Mouse (Mus musculus): ENCODE measurements around the gene Adamts9.

The Adamts9 gene

DNA sequence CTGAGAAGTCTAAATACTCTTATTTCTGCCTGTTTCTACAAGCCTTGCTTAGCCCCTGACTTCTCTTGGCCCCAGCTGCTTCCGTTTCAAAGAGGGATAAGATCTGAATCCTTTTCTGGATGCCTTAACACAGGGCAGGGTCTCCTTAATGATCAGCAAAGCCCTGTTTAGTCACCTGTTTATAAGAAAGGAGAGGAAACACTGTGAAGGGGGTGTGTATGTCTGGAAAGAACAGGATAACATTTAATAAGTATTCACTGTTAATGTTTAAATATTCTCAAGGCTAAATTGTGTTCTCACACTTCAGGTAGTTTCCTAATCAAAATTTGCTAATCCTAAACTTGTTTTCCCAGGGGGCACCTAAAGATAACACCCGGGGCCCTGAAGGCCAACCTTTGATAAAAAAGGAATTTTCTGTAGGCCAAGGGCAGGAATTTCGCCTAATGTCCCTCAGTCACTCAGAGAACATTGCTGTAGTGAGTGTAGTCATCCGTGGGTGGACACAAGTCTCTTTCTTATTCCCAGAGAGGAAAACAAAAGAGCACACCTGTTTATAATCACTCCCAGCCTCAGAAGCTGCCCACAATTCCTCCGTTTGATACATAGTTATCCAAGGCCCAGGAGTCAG lies 82.9 kb downstream of the Adamts9 start:
- DNase-seq (ENCODE audit: low spot score) = no peak

DNA sequence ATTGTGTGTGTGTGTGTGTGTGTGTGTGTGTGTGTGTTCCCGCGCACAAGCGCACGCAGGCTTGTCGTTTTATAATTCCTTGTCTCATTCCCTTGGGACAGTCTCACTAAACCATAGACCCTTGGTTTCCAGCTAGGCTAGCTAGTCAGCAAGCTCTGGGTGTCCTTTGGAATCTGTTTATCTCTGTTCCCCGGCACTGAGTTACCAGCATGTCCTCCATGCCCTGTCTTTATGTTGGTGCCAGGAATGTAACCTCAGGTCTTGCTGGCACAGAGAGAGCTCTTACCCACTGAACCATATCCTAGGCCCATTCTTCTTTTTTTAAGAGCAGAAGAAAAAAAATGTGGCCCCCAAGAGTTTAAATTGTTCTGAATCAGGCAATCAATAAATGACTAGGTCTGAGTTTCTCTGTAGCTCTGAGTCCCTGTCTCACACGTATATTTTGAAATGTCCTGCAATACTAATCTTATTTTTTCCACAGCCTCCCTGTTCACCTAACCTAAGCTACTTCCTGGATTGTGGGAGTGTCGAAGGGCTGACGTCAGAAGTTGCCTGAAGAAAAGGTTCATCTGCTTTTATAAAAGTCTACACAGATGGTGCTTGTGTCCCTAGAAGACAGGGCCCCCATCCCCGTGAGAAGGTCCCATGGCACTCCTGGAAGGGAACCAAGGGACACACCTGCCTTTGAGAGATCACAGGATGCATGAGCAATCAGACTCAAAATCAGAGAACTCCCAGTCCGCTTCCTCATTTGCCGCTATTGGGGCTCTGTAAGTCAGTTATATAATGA lies 84.4 kb downstream of the Adamts9 start:
- no peak for DNase-seq (ENCODE audit: low spot score)

DNA sequence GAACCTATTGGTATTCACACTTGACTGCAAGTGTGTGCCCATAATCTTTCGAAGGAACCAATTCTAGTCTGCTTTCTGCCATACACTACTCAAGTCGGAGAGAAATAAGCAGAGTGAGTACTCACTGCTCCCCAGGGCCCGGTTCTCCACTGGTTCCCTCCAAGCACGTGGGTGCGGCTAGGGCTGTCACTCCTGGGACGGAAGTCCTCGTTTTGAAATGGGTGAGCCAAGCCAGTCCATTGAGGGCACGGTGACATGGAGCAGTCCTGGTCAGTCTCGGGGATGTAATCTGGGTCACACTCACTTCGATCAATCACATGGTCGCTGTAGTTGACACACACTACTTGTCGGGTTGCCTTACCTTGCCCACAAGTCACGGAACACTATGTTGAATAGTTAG lies 85.5 kb downstream of the Adamts9 start:
- no peak for DNase-seq (ENCODE audit: low spot score)

DNA sequence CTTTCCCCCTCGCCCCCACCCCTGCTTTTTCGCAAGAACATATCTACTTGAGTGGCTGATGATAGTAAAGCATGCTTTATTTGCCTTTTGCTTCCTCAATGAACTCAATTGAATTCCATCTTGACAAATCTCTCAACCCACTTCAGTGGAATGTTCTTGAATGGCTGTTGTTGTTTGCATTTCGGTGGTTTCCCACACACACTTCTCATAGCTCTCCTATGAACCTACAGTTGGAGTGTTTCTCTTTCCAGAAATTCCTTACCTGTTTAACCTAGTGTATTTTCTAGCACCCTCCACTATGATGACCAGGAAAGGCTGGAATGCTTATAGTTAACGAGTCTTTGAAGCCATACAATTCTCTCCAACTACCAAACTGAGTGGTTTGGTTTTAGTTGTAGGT lies 88.4 kb downstream of the Adamts9 start:
- DNase-seq (ENCODE audit: low spot score) = no peak

DNA sequence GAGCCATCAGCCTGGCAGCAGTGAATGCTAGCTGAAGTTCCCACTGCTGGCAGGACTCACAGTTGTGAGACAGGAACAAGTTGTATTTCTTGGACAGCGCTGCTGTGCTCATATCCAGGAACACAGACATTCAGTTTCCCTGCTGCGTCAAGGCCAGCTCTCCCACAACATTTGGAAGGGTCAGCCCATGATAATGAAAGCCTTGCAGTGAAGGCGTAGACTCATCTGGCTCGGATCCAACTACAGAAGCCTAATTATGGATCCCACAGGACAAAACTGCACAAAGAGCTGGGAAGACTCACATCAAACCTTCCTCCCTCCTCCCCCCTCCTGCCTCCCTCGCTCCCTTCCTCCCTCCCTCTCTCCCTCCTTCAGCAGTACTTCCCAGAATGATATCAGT lies 93.0 kb downstream of the Adamts9 start:
- DNase-seq (ENCODE audit: low spot score) = peak; percentile 46

DNA sequence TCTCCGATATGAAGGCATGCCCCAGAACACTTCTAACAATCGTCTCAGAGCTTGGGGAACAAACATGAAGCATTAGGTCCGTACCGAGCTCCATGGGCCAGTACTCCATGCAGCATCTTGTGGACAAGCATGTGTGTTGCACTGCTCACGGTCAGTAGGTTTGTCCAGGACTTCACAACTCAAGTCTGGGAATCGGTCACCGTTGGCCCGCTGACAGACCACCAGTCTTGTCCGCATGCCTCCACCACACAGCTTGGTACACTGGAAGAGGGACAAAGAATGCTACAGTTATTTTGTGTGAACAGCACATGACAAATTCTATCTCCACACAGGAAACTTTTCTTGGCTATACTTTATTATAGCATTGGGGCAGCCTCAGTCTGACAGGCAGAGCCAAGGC lies 94.1 kb downstream of the Adamts9 start:
- no peak for DNase-seq (ENCODE audit: low spot score)

DNA sequence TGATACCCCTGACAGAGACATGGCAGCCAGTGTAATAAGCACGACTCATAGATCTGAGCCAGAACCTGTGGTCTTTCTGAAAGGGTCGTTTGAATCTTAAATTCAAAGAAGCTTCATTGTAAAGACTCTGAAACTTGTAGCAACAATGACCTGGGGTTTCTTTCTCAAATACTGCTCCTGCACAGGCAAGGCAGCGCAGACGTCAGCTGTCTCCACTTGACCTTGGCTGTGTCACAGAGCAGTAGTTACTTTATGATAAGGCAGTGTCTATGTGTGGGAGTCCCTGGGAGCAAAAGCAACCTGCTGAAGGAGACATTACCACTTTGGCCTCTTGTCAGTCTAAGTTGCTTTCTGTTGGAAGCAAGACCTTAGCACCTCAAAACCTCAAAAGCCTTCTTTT lies 96.7 kb downstream of the Adamts9 start:
- no peak for DNase-seq (ENCODE audit: low spot score)

DNA sequence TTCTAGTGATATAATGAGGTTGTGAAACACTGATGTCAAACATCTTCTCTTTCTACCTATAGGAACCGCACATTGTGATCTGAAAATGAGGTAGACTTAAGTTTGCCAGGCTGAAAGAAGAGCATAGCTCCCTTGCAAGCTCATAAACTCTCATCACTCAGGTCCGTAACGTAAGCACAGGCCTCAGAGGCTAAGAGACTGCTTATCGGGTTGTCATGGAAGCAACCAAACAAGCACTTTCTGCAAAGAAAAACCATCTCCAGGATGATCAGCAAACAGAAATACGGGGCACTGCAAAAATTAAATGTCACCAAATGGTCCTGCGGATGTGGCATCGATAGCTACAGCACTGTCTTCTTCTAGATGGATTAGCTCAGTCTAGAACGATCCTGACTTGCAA lies 97.4 kb downstream of the Adamts9 start:
- no peak for DNase-seq (ENCODE audit: low spot score)

DNA sequence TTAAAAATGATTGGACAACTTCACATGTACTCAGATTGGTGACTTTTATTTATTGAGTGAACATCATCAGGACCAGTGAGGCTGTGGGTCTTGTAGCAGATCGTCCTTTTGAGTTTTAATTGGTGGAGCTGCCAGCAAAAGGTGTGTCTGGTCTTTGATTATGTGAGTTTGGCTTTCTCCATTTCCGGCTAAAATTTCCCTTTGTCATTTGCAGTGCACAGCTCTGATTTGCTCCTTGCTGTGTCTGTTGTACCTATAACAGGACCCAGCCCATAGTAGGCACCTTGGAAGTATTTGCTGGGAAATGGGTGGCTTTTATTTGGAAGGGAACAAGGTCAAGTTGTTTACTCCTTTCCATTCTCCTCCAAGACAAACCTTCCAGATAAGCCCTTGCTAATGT lies 99.8 kb downstream of the Adamts9 start:
- DNase-seq (ENCODE audit: low spot score) = no peak

DNA sequence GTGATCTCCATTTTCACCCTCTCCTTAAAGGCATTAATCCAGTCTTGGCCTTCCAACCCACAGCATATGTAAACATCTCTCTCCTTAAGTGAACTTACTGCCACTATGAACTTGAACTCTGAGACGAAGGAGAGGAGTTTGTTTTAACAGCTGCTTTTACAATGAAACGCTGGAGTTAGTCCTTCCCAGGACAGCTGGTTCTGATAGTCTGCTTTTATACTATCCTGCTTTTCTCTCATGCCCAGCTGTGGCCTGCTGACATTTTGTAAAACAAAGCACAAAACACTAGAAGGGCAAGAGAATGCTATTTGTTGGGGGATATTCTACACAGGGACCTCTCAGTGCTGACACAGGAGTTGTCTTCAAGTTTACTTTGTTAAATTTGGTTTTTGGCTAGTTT lies 101.3 kb downstream of the Adamts9 start:
- DNase-seq (ENCODE audit: low spot score) = no peak

DNA sequence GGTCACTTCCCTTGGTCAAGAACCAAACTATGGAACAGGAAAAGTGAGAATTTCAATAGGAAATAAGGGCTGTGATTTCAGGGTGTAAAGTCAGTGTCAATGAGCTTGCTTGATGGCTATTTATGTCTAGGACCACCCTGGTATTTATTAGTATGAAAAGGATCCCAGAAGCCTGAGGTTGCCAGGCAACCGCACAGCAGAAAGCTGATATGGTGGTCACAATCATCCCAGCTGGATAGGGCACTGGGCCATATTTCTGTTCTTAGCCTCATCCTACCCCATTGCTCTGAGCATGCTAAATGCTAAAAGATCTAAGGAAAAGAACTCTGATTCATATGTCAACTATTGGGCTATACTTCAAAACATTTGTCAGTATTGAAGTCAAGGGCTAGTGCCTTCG lies 112.2 kb downstream of the Adamts9 start:
- no peak for DNase-seq (ENCODE audit: low spot score)

DNA sequence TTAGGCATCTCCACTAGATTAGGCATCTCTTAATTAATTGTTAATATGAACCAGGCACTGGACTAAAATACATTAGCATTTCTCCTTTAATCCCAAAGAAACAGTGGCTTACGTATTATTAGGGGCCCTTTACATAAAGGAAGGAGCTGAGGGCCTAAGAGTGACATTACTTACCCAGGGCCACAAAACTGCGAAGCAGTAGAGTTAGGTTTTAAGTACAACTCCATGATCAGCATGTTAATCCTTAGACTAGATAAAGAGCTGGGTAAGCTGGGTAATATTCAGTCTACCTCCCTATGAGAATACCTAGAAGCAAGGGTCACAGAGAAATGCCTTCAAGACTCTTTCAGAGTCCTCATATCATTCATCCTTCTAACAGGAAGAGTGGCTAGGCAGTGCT lies 114.1 kb downstream of the Adamts9 start:
- no peak for DNase-seq (ENCODE audit: low spot score)

DNA sequence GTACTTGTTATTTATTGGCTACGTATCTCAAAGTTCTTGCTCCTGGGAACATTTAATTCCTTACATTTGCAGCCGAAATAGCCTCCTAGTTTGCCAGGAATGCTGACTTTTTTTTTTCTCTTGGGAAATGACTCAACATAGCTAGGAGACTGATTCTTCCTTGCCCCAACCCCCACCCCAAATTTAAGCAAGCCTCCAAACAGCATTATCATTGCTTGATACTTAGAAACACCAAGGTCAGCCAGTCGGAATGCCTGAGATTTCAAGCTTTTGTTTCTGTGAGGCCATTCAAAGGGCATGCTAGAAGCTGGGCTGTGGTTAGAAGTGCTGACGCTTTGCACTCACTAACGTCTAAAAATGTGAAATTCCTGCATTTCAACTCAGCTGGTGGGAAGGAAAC lies 115.9 kb downstream of the Adamts9 start:
- DNase-seq (ENCODE audit: low spot score) = no peak

DNA sequence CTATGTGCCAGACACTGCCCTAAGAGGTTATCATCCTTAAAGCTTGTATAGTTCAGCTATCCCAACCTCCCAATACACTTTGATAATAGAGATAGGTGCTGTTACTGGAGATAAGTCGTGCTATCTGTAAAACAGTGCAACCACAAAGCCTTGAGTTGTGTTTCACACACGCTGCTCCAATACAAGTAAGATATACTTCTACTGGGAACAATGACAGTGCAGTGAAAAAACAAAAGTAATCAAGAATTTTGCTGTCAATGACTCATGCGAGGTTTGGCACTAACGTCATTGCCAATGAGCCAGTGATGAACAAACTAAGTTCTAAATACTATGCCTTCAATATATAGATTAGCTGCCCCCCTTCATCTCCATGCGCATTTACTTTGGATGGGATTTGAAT lies 116.7 kb downstream of the Adamts9 start:
- DNase-seq (ENCODE audit: low spot score) = no peak

DNA sequence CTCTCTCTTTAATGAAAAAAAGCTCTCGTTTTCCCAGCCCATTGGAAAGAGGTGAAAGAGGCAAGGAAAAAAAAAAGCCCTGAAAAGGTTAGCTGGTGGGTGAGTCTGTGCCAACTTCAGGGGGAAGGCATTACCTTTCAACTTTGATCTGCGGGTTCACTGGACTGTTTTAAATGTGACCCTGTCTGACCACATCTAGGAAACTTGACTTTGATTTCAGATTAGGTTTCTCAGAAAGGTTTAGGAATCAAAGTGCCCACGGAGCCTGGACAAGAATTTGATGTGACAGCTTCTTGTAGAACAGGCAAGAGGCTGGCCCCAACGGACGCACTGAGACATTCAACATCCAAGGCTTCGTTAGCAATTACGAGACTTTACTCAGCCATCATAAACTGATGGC lies 119.3 kb downstream of the Adamts9 start:
- no peak for DNase-seq (ENCODE audit: low spot score)

DNA sequence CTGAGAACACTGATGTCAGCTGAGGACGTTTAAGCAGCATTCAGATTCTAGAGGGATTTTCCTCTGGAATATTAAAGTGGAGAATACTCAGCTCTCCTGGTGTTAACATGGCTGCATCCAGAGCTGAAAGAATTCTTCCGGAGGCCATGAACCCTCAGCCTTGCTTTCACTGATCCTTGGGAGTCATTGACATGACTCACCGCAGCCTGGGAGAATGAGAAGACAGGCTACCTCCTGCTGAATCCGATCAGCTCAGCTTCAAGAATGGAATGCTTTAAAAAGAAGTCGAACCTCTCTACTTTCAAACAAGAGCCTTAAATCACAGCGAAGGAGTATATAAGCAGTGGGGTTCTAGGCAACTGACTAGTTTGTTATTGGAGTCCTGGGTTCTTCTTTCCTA lies 121.3 kb downstream of the Adamts9 start:
- DNase-seq (ENCODE audit: low spot score) = no peak

DNA sequence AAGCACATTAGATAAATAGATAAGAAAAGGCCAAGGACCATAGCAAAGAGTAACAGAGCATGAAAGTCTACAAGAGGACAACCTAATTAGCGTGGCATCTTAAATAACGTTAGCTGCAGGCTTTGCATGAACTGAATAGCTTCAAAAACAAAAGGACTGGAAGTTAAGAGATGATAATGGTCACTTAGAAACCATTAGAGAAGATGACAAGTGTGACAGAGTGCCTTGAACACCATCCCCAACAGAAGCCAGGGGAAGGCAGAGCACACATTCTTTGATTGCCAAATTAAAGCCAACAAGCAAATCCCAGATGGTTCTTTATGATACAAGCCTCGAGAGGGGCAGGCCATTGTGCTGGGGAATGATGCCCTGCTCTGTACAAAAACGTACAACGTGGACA lies 121.7 kb downstream of the Adamts9 start:
- DNase-seq (ENCODE audit: low spot score) = no peak

DNA sequence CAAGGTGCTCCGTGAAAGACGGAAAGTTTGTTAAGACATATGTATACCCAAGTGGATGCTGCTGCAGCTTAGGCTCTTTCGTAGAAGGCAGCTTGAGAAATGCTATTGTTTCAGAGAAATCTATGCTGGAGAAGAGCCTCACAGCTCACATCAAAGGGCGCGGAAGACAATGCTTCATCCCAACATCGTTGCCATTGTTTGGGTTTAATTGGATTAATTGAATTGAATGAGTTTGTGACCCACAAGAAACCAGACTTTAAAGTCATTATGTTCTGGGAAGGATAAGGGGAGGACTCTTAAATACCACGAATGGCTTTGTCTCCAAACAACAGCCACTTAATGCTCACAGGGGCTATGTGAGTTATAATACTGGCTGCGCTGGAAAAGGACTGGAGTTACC lies 125.6 kb downstream of the Adamts9 start:
- no peak for DNase-seq (ENCODE audit: low spot score)

DNA sequence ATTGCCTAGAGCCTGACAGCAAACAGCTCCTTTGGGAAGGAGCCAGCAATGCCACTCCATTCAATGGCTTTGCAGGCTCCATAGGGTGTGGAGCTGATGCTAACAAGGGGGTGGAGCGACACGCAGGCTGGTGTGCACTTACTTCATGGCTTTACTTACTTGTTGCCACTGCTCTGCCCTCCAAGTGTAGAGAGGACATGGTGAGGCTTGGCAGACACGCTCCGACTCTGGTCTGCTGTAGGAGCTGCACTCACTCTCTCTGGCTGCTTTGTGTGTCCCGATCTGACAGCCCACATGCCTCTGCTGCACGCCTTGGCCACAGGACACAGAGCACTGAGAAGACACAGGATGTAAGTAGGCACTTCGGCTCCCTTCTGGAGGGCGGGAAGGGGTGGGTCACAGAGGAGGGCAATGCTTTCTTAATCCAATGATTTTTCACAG lies 127.0 kb downstream of the Adamts9 start, which contains the start of gene A730049H05Rik:
TSS of gene A730049H05Rik (plus strand) at position 168 of the 441 bp plus-strand sequence.
- DNase-seq (ENCODE audit: low spot score) = no peak

DNA sequence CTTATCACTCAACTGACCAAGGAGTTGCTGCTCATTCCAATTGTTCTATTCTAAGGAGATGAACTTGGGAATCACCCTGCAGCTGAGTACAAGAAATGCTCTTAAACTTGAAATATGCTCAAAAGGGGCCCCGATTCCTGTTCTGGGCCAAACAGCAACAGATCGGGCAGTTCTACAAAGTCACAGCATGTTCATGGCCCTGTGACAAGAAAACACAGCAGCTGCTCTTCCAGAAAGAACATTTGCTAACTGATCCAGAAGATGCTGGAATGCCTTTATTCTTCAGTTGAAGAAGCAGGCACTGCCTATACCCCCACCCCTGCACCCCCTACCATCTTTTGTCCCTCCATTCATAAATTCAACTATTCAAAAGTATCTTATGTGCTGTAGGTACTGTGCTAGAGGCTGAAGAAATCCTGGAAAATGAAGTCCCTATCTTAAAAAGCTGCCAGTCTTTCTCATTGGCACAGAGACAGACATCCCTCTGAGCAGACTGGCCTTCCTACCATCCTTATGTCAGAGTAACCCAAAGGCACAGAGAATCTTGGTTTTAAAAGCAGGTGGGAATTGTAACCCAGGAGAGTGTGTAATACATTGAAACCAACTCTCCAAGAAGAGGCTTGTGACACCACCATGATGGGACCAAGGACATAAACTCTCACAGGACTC lies 130.5 kb downstream of the Adamts9 start:
- DNase-seq (ENCODE audit: low spot score) = peak; percentile 8

DNA sequence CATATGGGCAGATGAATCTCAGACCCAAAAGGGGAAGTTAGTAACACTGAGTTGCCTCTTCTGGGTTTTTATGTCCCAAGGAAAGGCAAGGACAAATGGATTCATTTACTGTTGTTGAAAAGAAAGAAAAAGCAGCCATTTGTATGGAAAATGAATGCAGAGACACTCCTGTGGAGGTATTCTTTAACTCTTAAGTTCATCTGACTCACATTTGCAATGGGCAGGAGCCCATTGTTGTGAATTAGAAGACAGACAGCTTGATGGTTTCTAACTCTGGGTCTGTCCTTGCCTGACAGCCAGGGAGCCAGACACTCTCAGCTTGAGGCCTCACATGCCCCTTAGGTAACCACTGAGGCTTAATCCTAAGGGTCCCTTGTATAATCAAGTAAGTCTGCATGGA lies 131.7 kb downstream of the Adamts9 start:
- DNase-seq (ENCODE audit: low spot score) = no peak

DNA sequence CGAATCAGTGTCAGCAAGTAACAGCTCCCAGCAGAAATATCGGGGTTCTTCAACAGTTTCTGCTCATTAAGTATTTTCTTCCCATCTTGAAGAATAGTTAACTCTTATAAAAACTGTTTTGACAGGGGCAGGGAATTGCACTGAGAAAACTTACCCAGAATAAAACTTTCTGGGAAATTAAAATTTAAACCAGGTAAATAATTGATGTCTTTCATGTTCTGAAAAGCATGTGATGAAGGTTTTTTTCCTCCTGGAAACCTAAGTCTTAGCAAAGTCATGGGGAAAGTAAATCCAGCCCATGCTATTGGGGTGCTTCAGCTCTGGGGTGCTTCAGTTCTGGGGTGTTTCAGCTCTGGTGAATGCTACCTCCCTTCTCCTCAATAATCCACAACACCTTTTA lies 132.7 kb downstream of the Adamts9 start:
- DNase-seq (ENCODE audit: low spot score) = no peak

DNA sequence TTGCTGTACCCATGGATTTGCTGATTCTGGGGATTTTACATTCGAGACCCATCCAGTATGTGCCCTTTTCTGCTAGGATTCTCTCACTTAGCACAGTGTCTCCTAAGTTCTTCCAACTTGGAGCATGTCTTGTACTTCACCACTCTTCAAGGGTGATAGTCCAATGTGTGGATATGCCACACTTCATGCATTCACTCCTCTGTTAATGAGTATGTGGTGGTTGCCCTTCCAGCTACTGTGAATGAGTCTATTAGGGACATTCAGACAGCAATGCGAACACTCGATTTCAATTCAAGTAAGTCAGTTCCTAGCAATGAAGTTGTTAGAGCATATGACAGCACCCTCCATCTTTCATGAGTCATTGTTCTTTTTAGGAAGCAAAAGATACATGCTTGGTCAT lies 133.5 kb downstream of the Adamts9 start:
- DNase-seq (ENCODE audit: low spot score) = no peak
